Mouse (Mus musculus): ENCODE data around the gene Adam26a.
"Not testable (repeated sequence)": the region's sequence is repeated elsewhere in the genome, so short reads cannot be mapped to it uniquely, and the experiment has no call there.

Adam26a gene

GRCm38 (mm10) chr8:43576607-43577006 is at the start of gene Adam26a:
Gene Adam26a (minus strand): TSS chr8:43576707.
- not testable (repeated sequence) for DNase-seq (ENCODE audit: low read depth, low spot score)

- DNase-seq (ENCODE audit: low read depth, low spot score) = no peak
These were observed 39.5 kb upstream of the Adam26a start for GRCm38 (mm10) chr8:43616046-43616445.

GRCm38 (mm10) chr8:43603657-43604056 is 27.1 kb upstream of the Adam26a start:
- DNase-seq (ENCODE audit: low read depth, low spot score) = not testable (repeated sequence)

GRCm38 (mm10) chr8:43603166-43603565 is 26.7 kb upstream of the Adam26a start:
- not testable (repeated sequence) for DNase-seq (ENCODE audit: low read depth, low spot score)

- DNase-seq (ENCODE audit: low read depth, low spot score) = not testable (repeated sequence)
These were observed 48.5 kb downstream of the Adam26a start, which contains the start of gene Adam26b for GRCm38 (mm10) chr8:43528006-43528405. Gene Adam26b (minus strand): TSS chr8:43528106.

Measured in embryo, embryonic 11.5 days (tissue).